Mouse (Mus musculus) right cerebral cortex, adult 18-20 months (tissue): ENCODE measurements around the gene Prkcd.

ENCODE experiments used
- DNase-seq: peaks from one replicate; pipeline ENCODE4 v3.0.0; 2022; ENCODE audit warnings: mixed read lengths

The Prkcd gene

DNA sequence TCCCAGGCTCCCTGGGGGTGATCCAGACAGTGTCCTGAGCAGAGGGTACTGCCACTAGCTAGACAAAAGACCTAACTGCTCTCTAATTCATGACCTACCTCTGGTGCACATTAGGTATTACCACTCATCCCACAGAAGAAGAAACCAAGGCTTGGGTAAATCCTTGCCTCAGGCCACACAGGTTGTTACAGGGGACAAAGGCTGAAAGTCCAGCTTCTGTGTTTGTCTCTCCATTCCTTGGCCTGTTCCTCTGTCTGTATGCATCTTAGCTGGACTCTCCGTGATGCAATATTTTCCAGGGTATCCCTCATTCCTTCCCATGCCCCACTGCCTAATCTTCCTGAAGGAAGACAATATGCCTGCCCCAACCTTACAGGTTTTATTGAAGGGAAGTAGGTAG lies 8.4 kb upstream of the Prkcd start:
- no peak for DNase-seq

DNA sequence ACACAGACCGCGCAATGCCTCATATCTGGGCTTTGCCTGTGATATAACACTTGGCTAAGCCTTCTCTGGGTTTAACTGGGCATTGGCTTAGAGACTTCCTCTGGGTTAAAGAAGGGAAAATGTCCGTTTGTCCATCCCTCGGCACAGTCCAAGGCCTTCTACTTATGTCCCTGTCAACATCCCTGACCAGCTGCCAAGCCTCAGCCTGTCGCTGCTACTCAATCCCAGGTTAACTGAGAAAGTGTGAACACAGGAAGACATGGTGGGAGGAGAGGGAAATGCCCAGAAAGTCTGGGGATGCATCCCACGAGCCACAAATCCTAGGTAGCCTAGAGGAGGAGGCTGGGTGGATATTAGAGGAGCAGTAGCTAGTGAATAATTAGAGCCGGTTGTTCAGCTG lies 7.7 kb upstream of the Prkcd start:
- DNase-seq, result no peak

DNA sequence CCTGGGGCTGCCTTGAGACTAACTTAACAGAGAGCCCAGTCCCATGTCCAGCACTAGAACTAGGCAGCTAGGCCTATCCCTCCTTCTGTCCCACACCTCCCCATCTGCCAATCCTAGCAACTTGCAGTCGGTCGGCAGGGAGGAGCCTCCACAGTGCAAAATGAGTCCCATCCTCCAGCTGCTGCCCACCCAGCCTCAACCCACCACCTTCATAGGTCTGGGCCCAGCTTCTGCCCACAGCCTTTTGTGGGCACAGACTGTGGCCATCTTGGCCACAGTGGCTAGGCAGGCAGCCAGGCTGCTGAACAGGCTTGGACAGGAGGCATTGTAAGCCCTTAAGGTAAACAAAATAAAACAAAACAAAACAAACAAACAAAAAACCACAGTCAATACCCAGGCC lies 5.8 kb upstream of the Prkcd start:
- DNase-seq, result no peak

DNA sequence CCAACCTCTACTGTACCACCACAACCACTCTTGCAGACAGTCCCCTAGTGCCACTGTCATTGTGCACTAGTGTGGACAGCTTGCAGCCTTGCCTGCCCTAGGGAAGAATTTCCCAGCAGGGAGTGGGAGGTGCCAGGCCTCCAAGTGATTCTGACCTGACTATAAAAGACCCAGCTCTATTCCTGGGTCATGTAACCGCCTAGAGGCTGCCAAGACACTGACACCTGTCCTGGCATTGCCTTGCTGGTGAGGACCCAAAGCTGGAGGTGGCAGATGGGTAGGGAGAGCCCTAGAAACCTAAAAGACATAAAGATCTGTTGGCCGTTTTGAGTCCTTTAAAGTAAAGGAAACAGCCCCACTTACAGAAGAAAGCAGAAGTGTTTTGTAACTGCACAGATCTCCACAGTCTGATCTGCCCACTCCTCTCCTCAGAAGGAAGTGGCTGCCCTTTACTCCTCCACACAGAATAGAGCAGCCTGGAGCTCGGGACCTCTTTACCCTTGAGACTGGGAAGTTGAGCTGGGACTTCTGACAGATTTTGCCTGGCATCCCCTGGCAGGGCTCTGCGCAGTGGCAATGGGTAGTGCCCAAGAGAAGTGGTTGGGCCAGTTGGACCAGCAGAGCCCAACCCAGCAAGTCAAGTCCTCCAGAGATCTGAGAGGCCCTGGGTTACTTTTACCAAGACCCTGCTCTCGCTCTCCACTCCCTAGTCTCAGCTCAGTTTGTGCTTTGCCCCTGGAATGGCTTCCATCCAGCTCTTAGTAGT lies 5.0 kb upstream of the Prkcd start:
- no peak for DNase-seq

DNA sequence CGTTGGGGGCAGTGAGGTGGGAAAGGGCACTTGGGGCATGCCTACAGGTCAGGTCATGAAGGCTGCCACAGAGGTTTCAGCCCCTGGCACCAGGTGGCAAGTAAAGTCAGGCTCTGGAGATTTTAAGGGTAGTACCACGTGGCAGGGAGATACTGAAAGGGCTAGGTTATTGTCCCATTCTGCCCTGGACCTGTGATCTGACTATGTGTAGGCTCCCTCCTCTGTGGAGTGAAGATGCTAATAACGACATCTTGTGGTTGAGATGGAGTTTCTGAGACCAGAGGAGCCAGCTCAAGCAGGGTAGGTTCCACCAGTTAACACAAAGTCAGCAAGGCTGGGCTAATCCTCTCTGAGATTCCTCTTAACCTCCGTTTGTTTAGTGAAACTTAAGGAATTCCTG lies 3.8 kb upstream of the Prkcd start:
- no peak for DNase-seq

DNA sequence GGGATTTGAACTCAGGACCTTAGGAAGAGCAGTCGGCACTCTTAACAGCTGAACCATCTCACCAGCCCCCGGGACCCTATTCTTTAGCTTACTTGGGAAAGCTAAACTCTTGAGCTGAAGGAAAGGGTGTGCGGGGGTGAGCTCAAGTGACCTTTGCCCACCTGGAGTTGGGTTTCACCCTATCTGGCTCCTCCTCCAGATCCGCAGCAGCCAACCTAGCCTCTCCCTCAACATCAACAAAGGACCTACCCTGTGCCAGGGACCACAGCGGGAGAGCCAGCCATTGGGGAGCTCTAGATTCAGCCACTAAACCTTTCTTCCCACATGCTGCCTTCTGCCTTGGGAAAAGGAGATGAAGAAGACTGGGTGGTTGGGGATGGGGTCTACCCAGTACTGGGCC lies 2.2 kb upstream of the Prkcd start:
- no peak for DNase-seq

GRCm38 (mm10) chr14:30626756-30627742 lies 1.0 kb upstream of the Prkcd start:
- DNase-seq, result no peak

DNA sequence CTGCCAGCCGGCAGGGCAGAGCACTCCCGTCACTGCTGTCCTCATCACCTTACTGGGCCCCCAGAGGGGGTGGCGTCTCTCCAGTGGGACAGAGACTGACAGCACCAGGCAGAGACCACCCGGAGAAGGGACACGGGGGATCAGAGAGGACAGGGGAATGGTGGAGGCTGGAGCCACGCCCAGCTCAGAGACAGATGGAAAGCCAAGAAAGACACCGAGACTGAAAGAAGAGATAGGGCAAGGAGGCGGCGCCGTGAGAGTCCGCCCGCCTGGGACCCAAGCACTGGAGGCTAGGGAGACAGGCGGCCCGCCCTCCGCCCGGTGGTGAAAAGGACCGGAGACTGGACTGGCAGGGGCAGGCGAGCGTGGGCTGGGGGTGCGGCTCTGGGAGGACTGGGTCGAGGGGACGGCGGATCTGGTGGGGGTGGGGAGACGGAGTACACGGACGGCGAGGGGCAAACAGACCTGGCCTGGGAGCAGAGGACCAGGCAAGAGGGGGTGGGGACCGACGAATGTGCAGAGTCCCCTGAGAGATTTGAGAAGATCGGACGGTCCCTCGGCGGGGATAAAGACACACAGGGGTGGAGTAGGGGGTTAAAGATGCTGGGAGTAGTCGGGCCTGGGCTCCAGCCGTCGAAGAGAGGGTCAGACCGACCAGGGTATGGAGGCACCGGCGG lies 741 bp downstream of the Prkcd start:
- DNase-seq, result no peak

GRCm38 (mm10) chr14:30624277-30624721 lies 1.7 kb downstream of the Prkcd start:
- no peak for DNase-seq

- DNase-seq, result no peak
Observed at GRCm38 (mm10) chr14:30622556-30622955, 3.5 kb downstream of the Prkcd start.

DNA sequence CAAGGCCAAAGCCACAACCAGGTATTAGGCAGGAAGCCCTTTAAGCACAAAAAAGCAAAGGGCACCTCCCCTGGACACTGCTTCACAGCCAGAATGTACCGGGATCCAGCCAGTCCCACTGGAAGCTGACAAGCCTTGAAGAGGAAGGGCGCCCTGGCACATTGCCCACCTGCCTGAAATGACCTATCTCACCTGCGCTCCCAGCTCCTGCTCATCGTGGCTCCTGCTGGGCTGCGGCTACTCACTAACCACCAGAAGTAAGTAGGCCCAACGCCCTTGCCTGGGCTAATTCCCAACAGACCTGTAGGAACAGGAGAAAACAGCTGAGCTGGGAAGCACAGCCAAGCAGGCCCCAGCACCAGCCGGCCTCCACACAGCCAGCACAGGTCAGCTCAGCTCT lies 3.9 kb downstream of the Prkcd start:
- no peak for DNase-seq

GRCm38 (mm10) chr14:30619982-30620578 lies 5.9 kb downstream of the Prkcd start:
- DNase-seq, result no peak

- no peak for DNase-seq
Observed at GRCm38 (mm10) chr14:30618746-30619275, 7.2 kb downstream of the Prkcd start.

DNA sequence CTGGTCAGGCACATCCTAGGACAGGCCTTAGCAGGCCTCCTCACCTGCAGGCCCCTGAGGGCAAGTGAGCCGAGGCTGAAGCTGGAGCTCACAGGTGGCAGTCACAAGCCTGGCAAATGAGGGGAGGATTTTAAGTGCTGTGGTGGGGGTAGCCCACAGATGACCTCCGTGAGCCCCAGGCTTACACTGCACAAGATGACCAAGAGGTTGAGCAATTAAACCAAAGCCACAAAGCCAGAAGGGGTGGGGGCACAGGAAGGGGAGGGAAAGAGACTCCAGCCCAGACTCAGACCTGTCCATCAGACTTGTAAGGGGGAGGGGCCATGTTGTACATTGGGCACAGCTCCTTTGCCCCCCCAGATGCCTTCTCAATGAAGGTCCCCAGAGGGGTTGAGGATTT lies 9.3 kb downstream of the Prkcd start:
- DNase-seq, result no peak

DNA sequence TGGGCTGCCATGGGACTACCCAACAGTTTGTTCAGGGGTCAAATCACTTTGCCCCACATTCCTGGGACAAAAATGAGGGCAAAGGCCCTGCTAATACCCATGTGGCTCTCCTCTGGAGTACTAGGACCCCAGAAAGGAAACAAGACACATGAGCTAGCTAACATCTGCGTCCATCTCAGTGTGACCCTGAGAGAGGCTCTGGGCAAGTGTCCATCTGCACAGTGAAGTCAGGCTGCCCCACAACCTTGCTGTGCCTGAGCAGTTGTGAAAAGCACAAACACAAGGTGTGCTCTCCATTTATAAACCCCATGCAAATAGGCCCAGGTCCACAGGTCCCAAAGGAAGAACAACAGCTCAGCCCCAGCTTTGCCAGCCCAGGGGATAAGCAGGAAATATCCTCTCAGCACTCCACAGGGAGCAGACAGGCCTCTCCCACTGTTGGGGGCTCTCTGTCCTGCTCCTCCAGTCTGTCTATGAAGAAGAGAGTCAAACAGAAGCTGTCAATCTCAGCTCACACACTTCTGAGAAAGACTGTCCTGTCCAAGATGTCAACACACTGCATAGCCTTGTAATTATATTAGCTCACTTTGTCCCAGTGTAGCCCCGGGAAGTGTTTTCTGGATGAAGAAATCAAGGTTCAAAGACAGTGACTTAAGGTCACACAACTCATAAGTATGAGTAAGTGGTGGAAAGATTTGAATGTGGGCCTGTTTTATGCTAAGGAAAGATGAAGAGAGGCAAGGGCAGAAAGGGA lies 12.9 kb downstream of the Prkcd start:
- no peak for DNase-seq

- DNase-seq, result peak; percentile 57
Observed at GRCm38 (mm10) chr14:30612523-30612922, 13.5 kb downstream of the Prkcd start.

DNA sequence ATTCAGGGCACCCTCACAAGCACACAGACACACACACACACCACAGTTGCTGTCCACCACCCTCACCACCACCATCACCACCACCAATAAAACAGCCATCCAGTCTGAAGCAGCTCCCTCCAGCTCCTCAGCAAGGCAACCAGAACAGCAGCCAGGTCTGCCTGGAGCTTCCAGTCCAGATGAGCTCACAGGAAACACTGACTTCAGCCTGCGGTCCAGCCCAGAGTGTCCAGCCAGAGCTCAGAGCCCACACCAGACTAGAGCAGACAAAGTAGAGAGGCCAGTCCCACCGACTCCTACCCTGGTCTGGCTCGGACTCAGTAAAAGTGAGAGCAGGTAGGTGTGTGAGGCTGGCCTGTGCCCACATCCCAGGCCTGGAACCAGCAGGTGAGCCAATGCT lies 15.1 kb downstream of the Prkcd start:
- no peak for DNase-seq

DNA sequence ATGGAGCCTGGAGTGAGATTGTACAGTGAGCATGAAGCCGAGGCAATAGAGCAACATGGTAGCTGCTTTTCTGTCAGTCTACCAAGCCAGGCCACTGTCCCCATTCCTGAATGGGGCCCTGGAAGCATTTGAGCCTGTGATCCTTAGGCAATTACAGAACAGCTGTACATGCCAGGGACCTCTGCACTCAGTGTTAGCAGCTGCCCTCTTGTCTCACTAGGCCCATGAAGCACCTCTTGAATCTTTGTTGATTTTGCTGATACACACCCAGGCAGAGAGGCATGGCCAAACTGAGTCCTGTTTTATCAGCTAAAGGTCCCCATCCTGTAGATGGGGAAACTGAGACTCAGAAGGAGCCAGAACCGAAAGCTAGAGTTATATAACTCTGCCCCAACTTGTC lies 15.7 kb downstream of the Prkcd start:
- DNase-seq, result no peak

GRCm38 (mm10) chr14:30609499-30609898 lies 16.5 kb downstream of the Prkcd start:
- DNase-seq, result no peak

- no peak for DNase-seq
Observed at GRCm38 (mm10) chr14:30608176-30608575, 17.8 kb downstream of the Prkcd start.

DNA sequence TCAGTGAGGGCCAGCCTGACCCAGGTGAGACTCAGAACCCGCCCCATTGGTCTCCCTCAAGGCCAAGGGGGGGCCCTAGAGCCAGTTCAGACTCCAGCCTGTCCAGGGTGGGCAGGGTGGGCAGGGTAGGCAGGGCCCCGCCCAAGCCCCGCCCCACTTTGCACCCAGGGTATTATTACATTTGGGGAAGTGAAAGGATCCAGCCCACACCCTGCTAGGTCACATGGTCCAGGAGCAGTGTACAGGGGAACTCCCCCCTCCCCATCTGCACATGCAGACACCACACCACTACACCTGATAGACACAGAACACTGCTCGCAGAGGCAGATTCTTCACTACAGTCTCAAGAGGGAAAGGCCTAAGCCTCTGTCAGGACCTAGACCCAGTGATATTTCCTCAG lies 18.3 kb downstream of the Prkcd start:
- DNase-seq, result no peak

- no peak for DNase-seq
Observed at GRCm38 (mm10) chr14:30606817-30607216, 19.2 kb downstream of the Prkcd start.
